Mouse (Mus musculus) retina, postnatal 7 days (tissue): ENCODE data around the gene Pja2.
"Not testable (repeated sequence)": the region's sequence is repeated elsewhere in the genome, so short reads cannot be mapped to it uniquely, and the experiment has no call there.

Source experiments
- DNase-seq: peaks from one replicate; pipeline ENCODE4 v3.0.0-alpha.2; 2012; ENCODE audit warnings: low read depth, low spot score

Pja2 gene

DNA sequence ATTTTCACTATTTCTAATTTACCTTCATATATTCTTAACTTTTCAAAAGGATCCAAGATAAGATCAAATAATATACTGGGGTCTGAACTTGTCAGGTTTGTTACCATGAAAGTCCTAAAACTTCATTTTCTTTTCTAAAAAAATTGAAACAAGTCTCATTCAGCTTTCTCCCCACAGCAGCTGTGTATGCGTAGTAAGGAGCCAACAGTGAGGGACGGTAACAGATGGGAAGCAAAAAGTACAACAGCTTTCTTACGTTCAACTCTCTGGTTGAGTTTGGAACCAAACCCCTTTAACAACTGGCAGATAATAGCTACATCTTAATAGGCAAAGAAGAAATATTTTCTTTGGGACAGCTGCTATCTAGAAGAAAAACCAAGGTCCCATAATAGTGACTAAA, 50.3 kb downstream of the Pja2 start:
- not testable (repeated sequence) for DNase-seq

DNA sequence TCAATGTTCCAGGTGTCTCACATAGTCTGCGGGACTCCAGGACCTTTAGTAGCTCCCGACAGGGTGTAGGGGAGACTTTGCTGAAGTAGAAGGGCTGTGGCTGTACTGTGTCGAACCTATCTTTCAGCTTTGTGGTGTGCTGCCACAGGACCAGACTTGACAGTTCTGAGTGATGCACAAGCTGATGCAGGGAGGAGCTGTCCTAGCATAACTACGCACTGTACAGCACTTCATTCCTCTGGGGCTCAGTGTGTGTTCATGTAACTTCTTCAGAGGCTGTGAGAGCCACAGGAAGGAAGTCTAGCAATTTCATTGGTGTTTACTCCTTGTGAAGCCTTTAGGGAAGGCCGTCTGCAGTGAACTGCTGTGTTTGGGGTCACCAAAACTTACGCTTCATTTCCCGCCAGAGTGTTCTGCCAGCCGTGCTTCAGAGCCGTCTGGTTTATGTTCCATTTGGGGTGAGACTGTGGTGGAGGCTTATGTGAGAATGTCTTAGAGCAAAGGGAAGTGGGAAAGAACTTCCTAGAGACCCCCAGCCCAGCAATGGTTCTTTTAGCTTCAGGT, 54.0 kb downstream of the Pja2 start:
- no peak for DNase-seq

- DNase-seq = no peak
Observed at GRCm38 (mm10) chr17:64276666-64277065, 55.0 kb downstream of the Pja2 start.

GRCm38 (mm10) chr17:64275188-64275587, 56.5 kb downstream of the Pja2 start:
- DNase-seq = no peak

- DNase-seq = no peak
Observed at GRCm38 (mm10) chr17:64274341-64275105, 57.2 kb downstream of the Pja2 start.

DNA sequence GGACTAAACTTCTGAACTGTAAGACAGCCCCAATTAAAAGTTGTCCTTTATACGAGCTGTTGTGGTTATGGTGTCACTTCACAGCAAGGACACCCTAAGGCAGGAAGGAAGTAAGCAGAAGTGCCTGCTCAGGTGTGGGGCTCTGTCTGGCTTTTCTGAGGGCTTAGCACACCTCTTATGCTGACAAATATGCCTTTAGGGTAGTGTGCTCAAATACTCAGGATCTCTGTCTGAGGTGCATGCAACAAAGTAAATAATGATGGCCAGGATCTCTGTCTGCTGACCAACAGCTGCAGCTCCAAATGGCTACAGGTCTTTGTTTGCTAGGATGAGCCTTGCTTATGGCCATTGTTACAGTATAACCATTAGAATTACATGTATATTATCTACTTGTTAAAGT, 71.1 kb downstream of the Pja2 start:
- DNase-seq = no peak

DNA sequence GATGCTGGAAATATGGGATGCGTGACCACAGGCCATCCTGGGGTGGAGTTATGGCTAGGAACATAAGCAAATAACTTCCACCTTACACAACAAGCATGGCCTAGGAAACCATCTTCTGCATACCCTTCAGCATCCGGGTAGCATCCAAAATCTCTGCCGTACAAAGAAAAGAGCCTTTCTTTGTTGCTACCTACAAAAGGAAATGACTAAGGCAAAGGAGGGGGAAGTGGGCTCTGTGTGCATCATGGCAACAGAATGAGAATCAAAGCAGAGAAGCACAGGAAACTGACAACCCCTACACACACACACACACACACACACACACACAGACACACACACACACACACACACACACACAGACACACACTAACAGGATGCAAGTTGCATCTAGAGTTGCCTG, 83.5 kb downstream of the Pja2 start:
- no peak for DNase-seq

DNA sequence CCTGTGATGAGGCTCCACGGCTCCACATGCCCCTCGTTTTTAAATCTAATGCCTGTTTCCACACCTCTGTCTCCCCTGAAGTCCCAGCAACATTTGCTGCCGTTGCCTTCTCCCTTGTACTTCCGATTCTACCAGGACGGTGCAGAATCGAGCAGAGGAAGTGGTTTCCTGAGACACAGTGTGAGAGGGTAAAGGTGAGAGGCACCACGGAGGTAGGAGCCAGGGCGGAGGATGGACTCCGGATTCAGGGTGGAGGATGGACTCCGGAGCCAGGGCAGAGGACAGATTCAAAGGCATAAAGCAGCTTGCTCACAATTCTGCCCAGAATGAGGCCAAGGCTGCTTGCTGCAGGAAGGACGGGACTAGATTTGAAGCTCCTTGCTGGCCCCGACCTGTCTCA, 88.8 kb downstream of the Pja2 start:
- DNase-seq = no peak

- DNase-seq = no peak
Observed at GRCm38 (mm10) chr17:64242310-64242859, 89.3 kb downstream of the Pja2 start.

DNA sequence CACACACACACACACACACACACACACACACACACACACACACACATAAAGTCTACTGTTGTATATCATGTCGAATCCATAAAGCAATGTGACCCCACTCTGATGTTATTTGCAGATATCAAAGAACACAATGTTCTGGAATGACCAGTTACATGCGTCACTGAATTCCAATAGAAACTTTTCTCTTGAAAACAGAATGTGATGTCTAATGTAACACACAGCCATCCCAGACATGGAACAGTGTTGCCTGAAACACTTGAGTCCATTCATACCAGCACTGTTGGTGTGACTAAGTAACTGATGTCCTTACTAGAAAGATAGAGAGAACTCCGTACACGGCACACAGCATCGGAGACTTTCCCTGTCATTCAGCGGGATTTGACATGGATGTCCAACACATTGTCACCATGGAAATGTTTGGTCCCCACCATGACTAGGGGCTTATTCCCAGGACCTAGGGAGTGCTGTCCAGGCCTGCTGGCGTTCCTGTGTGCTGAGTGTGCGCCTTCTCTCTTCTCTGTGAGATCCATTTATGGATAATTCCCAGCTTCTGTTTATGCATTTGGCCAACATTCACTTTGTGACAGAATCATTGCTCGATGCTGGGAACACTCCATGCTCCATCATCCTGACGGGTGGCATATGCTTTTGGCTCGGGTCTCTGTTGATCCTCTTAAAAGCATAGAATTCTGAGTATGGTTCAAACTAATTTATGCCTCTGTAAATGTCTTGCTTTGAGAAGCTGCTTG, 90.0 kb downstream of the Pja2 start:
- no peak for DNase-seq

GRCm38 (mm10) chr17:64232134-64232533, 99.6 kb downstream of the Pja2 start:
- no peak for DNase-seq

DNA sequence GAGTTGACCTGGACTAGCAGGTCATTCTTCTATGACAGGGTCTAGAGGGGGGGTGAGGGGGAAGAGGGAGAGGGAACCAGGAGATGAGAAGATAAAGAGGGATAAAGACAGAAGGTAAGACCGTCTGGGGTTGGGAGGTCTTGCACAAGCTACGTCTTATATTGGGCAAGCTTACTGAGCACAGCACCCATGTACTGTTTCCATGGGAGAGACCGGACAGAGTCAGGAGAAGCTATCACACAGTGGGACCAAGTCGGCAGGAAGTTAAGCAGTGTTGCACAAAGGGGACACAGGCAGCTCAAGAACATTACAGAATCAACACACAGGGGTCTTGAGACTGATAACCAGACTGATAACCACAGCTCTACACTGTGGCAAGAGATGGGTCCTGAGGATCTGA, 100.1 kb downstream of the Pja2 start:
- not testable (repeated sequence) for DNase-seq

- no peak for DNase-seq
Observed at GRCm38 (mm10) chr17:64231172-64231571, 100.5 kb downstream of the Pja2 start.
